Mouse (Mus musculus) MEL (cell line): ENCODE data around the gene Spata31d1a.

Source experiments
- E2F4 ChIP-seq: IDR thresholded peaks from 2 replicates; pipeline ENCODE4 v1.6.1; 2011; ENCODE audit warnings: low read depth, low read length, improper control_type of control experiment, borderline replicate concordance
- GABPA ChIP-seq: IDR thresholded peaks from 2 replicates; pipeline ENCODE4 v1.6.1; 2012; ENCODE audit warnings: low read depth, mild to moderate bottlenecking, inconsistent platforms, low read length, improper control_type of control experiment, moderate library complexity
- MEF2A ChIP-seq: IDR thresholded peaks from 2 replicates; pipeline ENCODE4 v1.6.1; 2014; ENCODE audit warnings: low read depth, mild to moderate bottlenecking, inconsistent platforms, low read length, improper control_type of control experiment; ENCODE audit not compliant: poor library complexity, insufficient replicate concordance, severe bottlenecking; ENCODE audit errors: extremely low read depth
- POLR2AphosphoS2 ChIP-seq: IDR thresholded peaks from 2 replicates; pipeline ENCODE4 v1.6.1; 2011; ENCODE audit warnings: low read length, improper control_type of control experiment
- RAD21 ChIP-seq: IDR thresholded peaks from 2 replicates; pipeline ENCODE4 v1.6.1; 2011; ENCODE audit warnings: mild to moderate bottlenecking, low read depth, low read length, improper control_type of control experiment
- RCOR1 ChIP-seq: IDR thresholded peaks from 2 replicates; pipeline ENCODE4 v1.6.1; 2012; ENCODE audit warnings: low read depth, mild to moderate bottlenecking, inconsistent platforms, low read length, improper control_type of control experiment
- ZC3H11A ChIP-seq: IDR thresholded peaks from 2 replicates; pipeline ENCODE4 v1.6.1; 2012; ENCODE audit warnings: low read depth, mild to moderate bottlenecking, inconsistent platforms, low read length, improper control_type of control experiment
- ZNF384 ChIP-seq: IDR thresholded peaks from 2 replicates; pipeline ENCODE4 v1.6.1; 2012; ENCODE audit warnings: low read depth, mild to moderate bottlenecking, inconsistent platforms, low read length, improper control_type of control experiment

DNA sequence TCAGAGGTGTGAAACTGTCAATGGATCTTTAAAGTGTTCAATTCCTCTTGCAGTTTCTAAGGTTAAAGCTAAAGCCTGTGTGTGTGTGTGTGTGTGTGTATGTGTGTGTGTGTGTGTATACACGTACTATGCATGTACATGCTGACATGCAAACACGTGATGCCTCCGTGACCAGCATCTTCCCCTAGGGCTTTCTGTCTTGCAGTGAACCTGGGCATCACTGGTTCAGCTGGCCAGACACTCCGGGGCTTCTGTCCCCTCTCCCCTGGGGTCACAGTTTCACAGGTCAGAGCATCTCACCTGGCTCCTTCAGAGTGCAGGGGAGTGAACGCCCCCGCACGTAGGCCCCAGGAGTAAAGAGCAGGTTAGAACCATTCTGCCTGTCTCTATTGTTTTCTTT, 36.5 kb downstream of the Spata31d1a start:
- TF ChIP-seq RAD21: no peak
- no peak for TF ChIP-seq POLR2AphosphoS2
- no peak for TF ChIP-seq ZC3H11A
- TF ChIP-seq ZNF384: no peak
- TF ChIP-seq GABPA: no peak
- no peak for TF ChIP-seq RCOR1
- TF ChIP-seq MEF2A: no peak
- no peak for TF ChIP-seq E2F4
